Mouse (Mus musculus) CH12.LX (cell line): ENCODE results near the gene Cnn2. TPM values are rescaled to one million over a fixed set of nuclear protein-coding genes. Genes with fewer than 3 reads are reported as not detected.

ENCODE experiments used
- DNase-seq: peaks from one replicate; pipeline ENCODE4 v3.0.0-alpha.2; 2013; ENCODE audit errors: extremely low read depth
- H3K27ac ChIP-seq: 2 replicates; pipeline ENCODE4 v1.5.1; 2012; ENCODE audit warnings: low read depth, mild to moderate bottlenecking, control low read depth, moderate library complexity; ENCODE audit not compliant: insufficient read depth
- H3K27me3 ChIP-seq: replicated peaks from 2 replicates; pipeline ENCODE3; 2012; ENCODE audit warnings: inconsistent platforms
- H3K36me3 ChIP-seq, 2 experiments: replicated peaks in 1 of 2; 2 replicates each; pipeline versions ENCODE3 to v1.6.1; 2012; ENCODE audit warnings: inconsistent platforms in 1 of 2, low read length in 1 of 2, mild to moderate bottlenecking in 1 of 2, mixed read lengths in 1 of 2, moderate library complexity in 1 of 2; ENCODE audit not compliant: control insufficient read depth in 1 of 2, insufficient read depth in 1 of 2
- H3K4me1 ChIP-seq, 2 experiments: 2 replicates each; pipeline ENCODE4 v1.6.1; 2012; ENCODE audit warnings: inconsistent platforms in 1 of 2, moderate library complexity in 1 of 2; ENCODE audit not compliant: insufficient read depth in 2 of 2, control insufficient read depth in 1 of 2
- H3K4me2 ChIP-seq: 2 replicates; pipeline ENCODE4 v1.6.1; 2012; ENCODE audit warnings: low read depth, mild to moderate bottlenecking, control low read depth; ENCODE audit not compliant: poor library complexity, insufficient read depth, severe bottlenecking
- H3K4me3 ChIP-seq, 3 experiments: fragments of 150-350 bp in 1 of 3; sonication (generic) in 1 of 3; replicated peaks in 1 of 3; 2 replicates each; pipeline versions ENCODE3 to v1.5.1; 2011 to 2012; ENCODE audit warnings: low read depth in 2 of 3, low read length in 2 of 3, mild to moderate bottlenecking in 2 of 3, moderate library complexity in 2 of 3, control low read depth in 1 of 3, improper control_type of control experiment in 1 of 3, inconsistent platforms in 1 of 3, mixed read lengths in 1 of 3; ENCODE audit not compliant: poor library complexity in 1 of 3
- H3K79me2 ChIP-seq: replicated peaks from 2 replicates; pipeline ENCODE4 v1.6.1; 2012; ENCODE audit warnings: mild to moderate bottlenecking, moderate library complexity; ENCODE audit not compliant: control insufficient read depth, poor library complexity, insufficient read depth, severe bottlenecking; ENCODE audit errors: extremely low read depth
- H3K9ac ChIP-seq: 2 replicates; pipeline ENCODE4 v1.6.1; 2012; ENCODE audit warnings: low read depth, mild to moderate bottlenecking, control low read depth, moderate library complexity; ENCODE audit not compliant: insufficient read depth
- H3K9me3 ChIP-seq: replicated peaks from 2 replicates; pipeline ENCODE3; 2012; ENCODE audit warnings: low read length, inconsistent platforms, mixed read lengths
- BHLHE40 ChIP-seq: IDR thresholded peaks from 2 replicates; pipeline ENCODE4 v1.6.1; 2011; ENCODE audit warnings: mild to moderate bottlenecking, low read depth, low read length, improper control_type of control experiment
- EP300 ChIP-seq: IDR thresholded peaks from 2 replicates; pipeline ENCODE4 v1.6.1; 2011; ENCODE audit warnings: low read length, improper control_type of control experiment
- GABPA ChIP-seq: IDR thresholded peaks from 2 replicates; pipeline ENCODE4 v1.6.1; 2012; ENCODE audit warnings: low read depth, low read length, improper control_type of control experiment, inconsistent platforms; ENCODE audit not compliant: insufficient replicate concordance
- HCFC1 ChIP-seq: IDR thresholded peaks from 2 replicates; pipeline ENCODE4 v1.6.1; 2012; ENCODE audit warnings: low read depth, mild to moderate bottlenecking, inconsistent platforms, low read length, improper control_type of control experiment
- IRF4 ChIP-seq: IDR thresholded peaks from 2 replicates; pipeline ENCODE4 v1.6.1; 2014; ENCODE audit warnings: low read depth, mild to moderate bottlenecking, inconsistent platforms, low read length, improper control_type of control experiment
- JUND ChIP-seq: conservative IDR thresholded peaks from 2 replicates; pipeline ENCODE4 v1.6.1; 2011; ENCODE audit warnings: low read depth, low read length, improper control_type of control experiment
- KAT2A ChIP-seq: IDR thresholded peaks from 2 replicates; pipeline ENCODE4 v1.6.1; 2012; ENCODE audit warnings: low read length, improper control_type of control experiment, inconsistent platforms; ENCODE audit not compliant: insufficient replicate concordance
- MAFK ChIP-seq: IDR thresholded peaks from 2 replicates; pipeline ENCODE4 v1.6.1; 2011; ENCODE audit warnings: low read length, improper control_type of control experiment; ENCODE audit not compliant: insufficient replicate concordance
- MAZ ChIP-seq: IDR thresholded peaks from 2 replicates; pipeline ENCODE4 v1.6.1; 2012; ENCODE audit warnings: low read depth, mild to moderate bottlenecking, inconsistent platforms, low read length, improper control_type of control experiment, moderate library complexity
- PAX5 ChIP-seq: IDR thresholded peaks from 2 replicates; pipeline ENCODE4 v1.6.1; 2012; ENCODE audit warnings: low read length, inconsistent platforms, mixed read lengths
- POLR2A ChIP-seq: IDR thresholded peaks from 2 replicates; pipeline ENCODE4 v1.6.1; 2011; ENCODE audit warnings: low read depth, mild to moderate bottlenecking, improper control_type of control experiment, low read length
- RCOR1 ChIP-seq: conservative IDR thresholded peaks from 2 replicates; pipeline ENCODE4 v1.6.1; 2012; ENCODE audit warnings: low read depth, mild to moderate bottlenecking, inconsistent platforms, low read length, improper control_type of control experiment
- TCF12 ChIP-seq: IDR thresholded peaks from 2 replicates; pipeline ENCODE4 v1.6.1; 2014; ENCODE audit warnings: low read depth, mild to moderate bottlenecking, inconsistent platforms, low read length, improper control_type of control experiment
- ZKSCAN1 ChIP-seq: IDR thresholded peaks from 2 replicates; pipeline ENCODE4 v1.6.1; 2012; ENCODE audit warnings: low read depth, inconsistent platforms, low read length, improper control_type of control experiment, borderline replicate concordance
- ZNF384 ChIP-seq: IDR thresholded peaks from 2 replicates; pipeline ENCODE4 v1.6.1; 2012; ENCODE audit warnings: low read depth, low read length, improper control_type of control experiment, inconsistent platforms
- dilution Hi-C: fragments of 300-500 bp; cut with MboI; formaldehyde crosslinking; loops from 2 replicates; pipeline ENCODE4 v1.14.3; 2020; ENCODE audit warnings: low sequenced_read_pairs; ENCODE audit not compliant: extremely low pct_unique_long_range_greater_than_20kb, extremely low pct_ligation_motif_present
- in situ Hi-C: fragments of 300-500 bp; cut with MboI; formaldehyde crosslinking; loops from 3 replicates; pipeline ENCODE4 v1.14.3; 2019; ENCODE audit warnings: low sequenced_read_pairs, low pct_ligation_motif_present, low pct_unique_long_range_greater_than_20kb, mixed read lengths
- polyA plus RNA-seq: library from polyadenylated mRNA; unstranded; fragments of >175 nt; gene quantifications from 2 replicates; pipeline ENCODE4 v1.2.1, GENCODE M21; 2012; ENCODE audit warnings: low read depth; ENCODE audit not compliant: insufficient read length
- total RNA-seq, 2 experiments: library from RNA; depleted of rRNA; stranded (reverse); fragments of 300-350 nt in 1 of 2; fragments of >200 nt in 1 of 2; gene quantifications; 2 replicates each; pipeline ENCODE4 v1.2.3; 2012 to 2014

Cnn2 gene
- total and polyA plus RNA-seq, 3 experiments = 26.9 to 62.7 (median 49.0) TPM

- peaks cover 16 to 67% of the 10 kb centered on the region in 2 experiments for H3K36me3 ChIP-seq
- no peak overlapping the region for H3K27ac ChIP-seq
- in situ Hi-C loops = no loop called here
These were observed 8.8 kb downstream of the Cnn2 start for GRCm38 (mm10) chr10:79997034-79997760.

GRCm38 (mm10) chr10:79997819-79998218 is 9.4 kb downstream of the Cnn2 start:
- Histone ChIP-seq H3K4me2 (no peak overlapping the region), H3K4me3 (no peak overlapping the region), H3K79me2 (no peaks in the 10 kb centered on the region), H3K27ac (no peak overlapping the region), H3K36me3 (peaks cover 10 to 67% of the 10 kb centered on the region in 2 experiments), H3K9ac (no peak overlapping the region), H3K9me3 (no peaks in the 10 kb centered on the region), H3K27me3 (no peaks in the 10 kb centered on the region), H3K4me1 (peaks cover 0 to 22% of the 10 kb centered on the region in 2 experiments; a peak in 2 of 4 replicates)
- no peak for DNase-seq
- dilution Hi-C loops = no loop called here
- TF ChIP-seq TCF12 = no peak
- in situ Hi-C loops = no loop called here

More at GRCm38 (mm10) chr10:79997034-79997760, 8.8 kb downstream of the Cnn2 start:
- peak; percentile 68 for DNase-seq
- H3K4me3 ChIP-seq = peak overlapping the region; percentile 58 to 87 (median 77)
- peak overlapping the region; percentile 63 for H3K4me2 ChIP-seq
- no peaks in the 10 kb centered on the region for H3K79me2 ChIP-seq
- H3K4me1 ChIP-seq = peaks cover 0 to 22% of the 10 kb centered on the region in 2 experiments; a peak in 2 of 4 replicates
- TF ChIP-seq MAZ (no peak), JUND (no peak), MAFK (no peak), BHLHE40 (no peak; the same call in 1 of the 2 replicates), EP300 (no peak), KAT2A (no peak), POLR2A (peak; percentile 26; the same call in 1 of the 2 replicates), ZKSCAN1 (no peak), GABPA (no peak), IRF4 (0 out of 2 replicates have a peak, but pooled peaks have one; percentile 3), HCFC1 (no peak)
- dilution Hi-C loops = no loop called here
- peak overlapping the region; percentile 46 for H3K9ac ChIP-seq
- H3K9me3 ChIP-seq = peaks cover 3% of the 10 kb centered on the region
- no peaks in the 10 kb centered on the region for H3K27me3 ChIP-seq

- peaks cover 0 to 10% of the 10 kb centered on the region in 2 experiments; a peak in 2 of 4 replicates for H3K4me1 ChIP-seq
- H3K36me3 ChIP-seq = peaks cover 0 to 79% of the 10 kb centered on the region in 2 experiments
- in situ Hi-C loops (no loop called here), dilution Hi-C loops (no loop called here)
- no peak for DNase-seq
- H3K27me3 ChIP-seq = no peaks in the 10 kb centered on the region
- TF ChIP-seq POLR2A (no peak), ZNF384 (no peak), BHLHE40 (no peak), IRF4 (no peak), PAX5 (no peak), EP300 (no peak), RCOR1 (no peak)
- H3K9me3 ChIP-seq = no peaks in the 10 kb centered on the region
- H3K9ac ChIP-seq = no peak overlapping the region
- no peak overlapping the region for H3K4me2 ChIP-seq
- no peak overlapping the region for H3K27ac ChIP-seq
- no peak overlapping the region for H3K4me3 ChIP-seq
- H3K79me2 ChIP-seq = no peaks in the 10 kb centered on the region
These were observed 13.6 kb downstream of the Cnn2 start for GRCm38 (mm10) chr10:80001945-80002344.
